Mouse (Mus musculus): ENCODE results near the gene Ankrd33b.

- TF ChIP-seq POLR2A (IDR thresholded peaks at IDR 0.05; ENCODE audit: borderline replicate concordance, insufficient read depth, low read length) (no peak), CTCF (IDR thresholded peaks at IDR 0.05; ENCODE audit: borderline replicate concordance, insufficient read depth, low read depth, low read length) (no peak)
Measured at GRCm38 (mm10) chr15:31280683-31281082, 86.8 kb downstream of the Ankrd33b start.

All from cerebellum, adult 2 months (tissue).